Mouse (Mus musculus): ENCODE measurements around the gene Awat1. TPM values are rescaled to one million over a fixed set of nuclear protein-coding genes. Genes with fewer than 3 reads are reported as not detected.
A peak's percentile ranks its signal among the peaks of the same experiment; 100 is the strongest.

The Awat1 gene
- polyA plus RNA-seq, 1 experiment from 2014 or later, result not detected

DNA sequence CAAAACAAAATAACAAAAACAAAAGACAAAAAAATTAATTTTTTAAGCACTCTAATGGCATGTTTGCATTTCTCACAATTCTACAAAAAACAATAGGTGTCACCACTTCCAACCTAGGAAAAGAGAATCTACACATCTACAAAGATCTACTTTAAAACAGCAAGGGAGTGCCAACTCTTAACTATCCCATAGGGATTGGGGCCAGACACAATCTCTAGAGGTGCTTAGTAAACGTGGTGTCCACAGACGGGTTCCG, 53.4 kb downstream of the Awat1 start, which contains the start of gene Kif4:
Gene Kif4, plus strand, starts transcription at position 192 of the 256 bp plus-strand sequence.
- Histone ChIP-seq H3K4me1 (replicated peaks) (peaks cover 15% of the 10 kb centered on the region), H3K4me3 (replicated peaks) (peak within 1 kb of the TSS; percentile 81), H3K4me2 (peak within 1 kb of the TSS; percentile 68), H3K27ac (replicated peaks) (peak within 1 kb of the TSS; percentile 80), H3K9me3 (replicated peaks) (no peaks in the 10 kb centered on the region), H3K9ac (peak within 1 kb of the TSS; percentile 83), H3K27me3 (no peaks in the 10 kb centered on the region), H3K36me3 (replicated peaks) (peaks cover 35% of the 10 kb centered on the region)
- WGBS (ENCODE audit: insufficient replicate concordance), result 23% methylated on average over 3 of the region's 3 CpGs
- ATAC-seq (ENCODE audit: insufficient read depth), result no peak

GRCm38 (mm10) chrX:100625802-100626793, 54.0 kb downstream of the Awat1 start, which contains the start of gene Pdzd11:
Gene Pdzd11, minus strand, starts transcription at chrX:100626568.
- Histone ChIP-seq H3K9ac (peak within 1 kb of the TSS; percentile 83), H3K27me3 (no peaks in the 10 kb centered on the region), H3K4me1 (replicated peaks) (peaks cover 15% of the 10 kb centered on the region), H3K36me3 (replicated peaks) (peaks cover 35% of the 10 kb centered on the region), H3K4me2 (peak within 1 kb of the TSS; percentile 68), H3K27ac (replicated peaks) (peak within 1 kb of the TSS; percentile 80), H3K4me3 (replicated peaks) (peak within 1 kb of the TSS; percentile 81), H3K9me3 (replicated peaks) (no peaks in the 10 kb centered on the region)
- ATAC-seq (ENCODE audit: insufficient read depth), result peak; percentile 97
- 16% methylated on average over 62 of the region's 62 CpGs for WGBS (ENCODE audit: insufficient replicate concordance)

Other genes with a start within 250 kb of the Awat1 start
- not detected in 2 replicates for gene Otud6a, start 143.2 kb upstream of the Awat1 start, polyA plus RNA-seq (2015; fragmentation: Nextera tagmentation; extraction: Ambion mirVana)
- gene Awat2, start 129.5 kb upstream of the Awat1 start, polyA plus RNA-seq (2015; fragmentation: Nextera tagmentation; extraction: Ambion mirVana), result 0.21 and 0.31 TPM in 2 replicates
- gene Igbp1, start 78.0 kb upstream of the Awat1 start, polyA plus RNA-seq (2015; fragmentation: Nextera tagmentation; extraction: Ambion mirVana), result 12.2 and 13.8 TPM in 2 replicates
- not detected in 2 replicates for gene Dgat2l6, start 47.4 kb upstream of the Awat1 start, polyA plus RNA-seq (2015; fragmentation: Nextera tagmentation; extraction: Ambion mirVana)
- gene P2ry4, start 22.6 kb downstream of the Awat1 start, polyA plus RNA-seq (2015; fragmentation: Nextera tagmentation; extraction: Ambion mirVana), result 0.38 and 0.53 TPM in 2 replicates
- not detected in 2 replicates for gene Arr3, start 33.2 kb downstream of the Awat1 start, polyA plus RNA-seq (2015; fragmentation: Nextera tagmentation; extraction: Ambion mirVana)
- 20.3 and 22.2 TPM in 2 replicates for gene Kif4, start 53.5 kb downstream of the Awat1 start, polyA plus RNA-seq (2015; fragmentation: Nextera tagmentation; extraction: Ambion mirVana)
- gene Pdzd11, start 54.3 kb downstream of the Awat1 start, polyA plus RNA-seq (2015; fragmentation: Nextera tagmentation; extraction: Ambion mirVana), result 56.4 and 61.4 TPM in 2 replicates
- gene Gdpd2, start 157.6 kb downstream of the Awat1 start, polyA plus RNA-seq (2015; fragmentation: Nextera tagmentation; extraction: Ambion mirVana), result 0.14 and 0.21 TPM in 2 replicates
- gene Dlg3, start 195.5 kb downstream of the Awat1 start, polyA plus RNA-seq (2015; fragmentation: Nextera tagmentation; extraction: Ambion mirVana), result 0.32 and 0.79 TPM in 2 replicates